Mouse (Mus musculus): ENCODE measurements around the gene Pde4c.

DNA sequence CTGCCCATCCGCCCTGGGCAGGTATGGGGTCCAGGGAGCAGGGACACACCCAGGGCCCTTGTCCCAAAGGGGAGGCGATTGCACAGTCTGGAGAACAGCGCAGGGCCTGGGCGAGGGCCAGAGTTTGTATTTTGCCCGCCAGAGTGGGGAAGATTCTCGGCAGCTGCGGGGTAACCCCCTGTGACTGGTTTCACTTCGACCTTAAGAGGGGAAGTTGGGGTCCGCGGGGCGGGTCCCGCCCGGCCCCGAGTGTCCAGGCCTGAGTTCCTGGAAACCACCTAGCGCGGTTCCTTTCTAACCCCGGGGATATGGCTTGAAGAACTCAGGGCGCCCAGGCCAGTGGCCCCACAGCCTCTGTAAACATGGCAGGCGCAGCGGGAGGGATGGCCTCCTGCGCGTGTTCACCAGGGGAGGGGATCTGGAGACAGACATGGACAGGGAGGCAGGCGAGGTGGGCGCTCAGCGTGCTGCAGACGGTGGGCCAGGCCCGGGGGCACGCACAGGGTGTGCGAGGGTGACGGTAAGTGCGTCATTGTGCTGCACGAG is 44.8 kb downstream of the Pde4c start:
- TF ChIP-seq CTCF (IDR thresholded peaks at IDR 0.05; ENCODE audit: extremely low read depth, insufficient read length, insufficient replicate concordance, low read depth, low read length) (no peak), POLR2A (IDR thresholded peaks at IDR 0.05; ENCODE audit: low read depth, low read length) (no peak)
